Mouse (Mus musculus): Measurements from ENCODE around the gene Gpd1l. TPM values are rescaled to one million over a fixed set of nuclear protein-coding genes. Genes with fewer than 3 reads are reported as not detected.

Gpd1l gene
- polyA plus RNA-seq, 1 experiment: 3.2 TPM

DNA sequence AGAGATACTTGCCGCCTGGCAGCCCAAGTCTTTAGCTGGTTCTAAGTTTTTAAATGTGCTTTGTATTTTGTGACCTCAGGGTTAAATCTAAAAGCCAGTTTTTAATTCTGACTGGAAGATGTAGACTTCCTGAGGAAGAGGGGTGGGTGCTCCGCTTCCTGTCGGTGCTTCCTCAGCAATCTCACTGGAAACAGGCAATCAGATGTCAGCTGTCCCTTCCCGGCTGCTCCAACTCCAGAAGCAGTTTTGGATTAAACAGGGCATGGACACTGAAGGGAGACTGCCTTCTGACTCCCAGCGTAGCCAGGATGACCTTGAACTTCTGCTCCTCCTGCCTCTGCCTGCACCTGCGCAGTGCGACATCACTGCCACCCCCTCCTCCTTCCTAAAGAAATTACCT lies 26.3 kb downstream of the Gpd1l start:
- H3K4me1 ChIP-seq (ENCODE audit: control insufficient read depth, insufficient read depth, low read length): no peaks in the 10 kb centered on the region
- TF ChIP-seq CTCF (IDR thresholded peaks at IDR 0.05; ENCODE audit: control insufficient read depth, insufficient read depth, insufficient replicate concordance, low read depth, low read length) (no peak), POLR2A (IDR thresholded peaks at IDR 0.05; ENCODE audit: control insufficient read depth, low read depth, low read length) (no peak)
- no peak overlapping the region for H3K27ac ChIP-seq (ENCODE audit: control insufficient read depth, insufficient read depth, low read depth, low read length)
- H3K36me3 ChIP-seq (ENCODE audit: control insufficient read depth, insufficient read depth, low read length): no peaks in the 10 kb centered on the region
- H3K27me3 ChIP-seq (ENCODE audit: control insufficient read depth, insufficient read depth, low read length): no peaks in the 10 kb centered on the region
- no peak overlapping the region for H3K4me3 ChIP-seq (ENCODE audit: control insufficient read depth, low read depth, low read length)

DNA sequence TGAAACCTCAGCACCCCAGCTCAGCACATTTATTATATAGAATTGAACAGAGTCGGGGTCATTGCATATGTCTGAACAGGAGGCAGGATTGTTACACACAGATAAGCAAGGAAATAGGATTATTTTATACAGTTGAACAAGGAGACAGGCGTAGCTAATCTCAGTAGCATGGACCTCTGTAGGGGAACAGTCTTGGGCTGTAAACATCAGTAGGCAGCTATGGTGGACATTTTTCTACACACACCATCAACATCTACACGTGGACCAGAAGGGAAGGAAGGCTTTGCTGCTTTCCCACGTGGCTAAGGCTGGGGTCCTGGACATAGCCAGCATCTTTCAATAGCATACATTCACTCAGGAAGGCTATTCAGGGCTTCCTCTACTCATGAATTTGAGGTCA lies 37.9 kb downstream of the Gpd1l start:
- Histone ChIP-seq H3K27me3 (ENCODE audit: control insufficient read depth, insufficient read depth, low read length) (no peaks in the 10 kb centered on the region), H3K36me3 (ENCODE audit: control insufficient read depth, insufficient read depth, low read length) (no peaks in the 10 kb centered on the region), H3K4me1 (ENCODE audit: control insufficient read depth, insufficient read depth, low read length) (peaks cover 7% of the 10 kb centered on the region), H3K4me3 (ENCODE audit: control insufficient read depth, low read depth, low read length) (no peak overlapping the region), H3K27ac (ENCODE audit: control insufficient read depth, insufficient read depth, low read depth, low read length) (no peak overlapping the region)
- TF ChIP-seq POLR2A (IDR thresholded peaks at IDR 0.05; ENCODE audit: control insufficient read depth, low read depth, low read length): no peak
- TF ChIP-seq CTCF (IDR thresholded peaks at IDR 0.05; ENCODE audit: control insufficient read depth, insufficient read depth, insufficient replicate concordance, low read depth, low read length): no peak

DNA sequence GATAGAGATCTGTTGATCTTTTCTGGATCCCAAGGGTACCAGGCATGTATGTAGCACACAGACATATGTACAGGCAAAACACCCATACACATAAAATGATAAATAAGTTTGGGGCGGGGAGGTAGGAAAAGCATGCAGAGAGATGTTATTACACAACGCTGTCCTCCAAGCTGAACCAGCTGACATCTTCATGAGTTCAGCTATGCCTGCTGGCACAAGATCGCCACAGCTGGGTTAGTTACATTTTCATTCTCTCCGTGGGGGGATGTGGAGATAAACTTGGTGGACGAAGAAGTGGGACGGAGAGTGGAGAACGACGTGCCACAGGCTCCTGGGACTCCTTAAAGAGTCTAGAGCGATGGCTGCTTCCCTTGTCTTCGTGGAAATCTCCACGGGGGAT lies 40.8 kb downstream of the Gpd1l start:
- H3K4me3 ChIP-seq (ENCODE audit: control insufficient read depth, low read depth, low read length): no peak overlapping the region
- TF ChIP-seq CTCF (IDR thresholded peaks at IDR 0.05; ENCODE audit: control insufficient read depth, insufficient read depth, insufficient replicate concordance, low read depth, low read length) (no peak), POLR2A (IDR thresholded peaks at IDR 0.05; ENCODE audit: control insufficient read depth, low read depth, low read length) (no peak)
- H3K4me1 ChIP-seq (ENCODE audit: control insufficient read depth, insufficient read depth, low read length): peaks cover 7% of the 10 kb centered on the region
- H3K36me3 ChIP-seq (ENCODE audit: control insufficient read depth, insufficient read depth, low read length): no peaks in the 10 kb centered on the region
- H3K27me3 ChIP-seq (ENCODE audit: control insufficient read depth, insufficient read depth, low read length): no peaks in the 10 kb centered on the region
- no peak overlapping the region for H3K27ac ChIP-seq (ENCODE audit: control insufficient read depth, insufficient read depth, low read depth, low read length)

DNA sequence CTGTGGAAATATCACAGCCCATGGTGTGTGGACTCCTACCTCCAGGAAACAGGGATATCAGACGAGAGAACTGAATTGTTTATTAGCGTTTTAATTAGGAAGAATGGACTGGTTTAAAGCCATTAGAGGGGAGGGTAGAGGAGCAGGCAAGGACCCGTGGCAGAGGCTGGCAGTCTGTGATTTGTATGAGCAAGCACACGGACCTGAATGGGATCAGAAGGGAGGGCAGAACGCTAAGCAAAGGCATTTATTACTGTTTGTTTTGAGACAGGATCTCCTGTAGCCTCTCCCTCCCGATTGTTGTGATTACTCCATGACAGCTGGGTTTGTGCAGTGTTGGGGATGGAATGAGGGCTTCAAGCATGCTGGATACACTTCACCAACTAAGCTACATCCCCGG lies 43.4 kb downstream of the Gpd1l start:
- Histone ChIP-seq H3K4me3 (ENCODE audit: control insufficient read depth, low read depth, low read length) (no peak overlapping the region), H3K36me3 (ENCODE audit: control insufficient read depth, insufficient read depth, low read length) (no peaks in the 10 kb centered on the region), H3K27me3 (ENCODE audit: control insufficient read depth, insufficient read depth, low read length) (no peaks in the 10 kb centered on the region), H3K27ac (ENCODE audit: control insufficient read depth, insufficient read depth, low read depth, low read length) (no peak overlapping the region), H3K4me1 (ENCODE audit: control insufficient read depth, insufficient read depth, low read length) (peaks cover 7% of the 10 kb centered on the region)
- TF ChIP-seq CTCF (IDR thresholded peaks at IDR 0.05; ENCODE audit: control insufficient read depth, insufficient read depth, insufficient replicate concordance, low read depth, low read length) (no peak), POLR2A (IDR thresholded peaks at IDR 0.05; ENCODE audit: control insufficient read depth, low read depth, low read length) (no peak)

DNA sequence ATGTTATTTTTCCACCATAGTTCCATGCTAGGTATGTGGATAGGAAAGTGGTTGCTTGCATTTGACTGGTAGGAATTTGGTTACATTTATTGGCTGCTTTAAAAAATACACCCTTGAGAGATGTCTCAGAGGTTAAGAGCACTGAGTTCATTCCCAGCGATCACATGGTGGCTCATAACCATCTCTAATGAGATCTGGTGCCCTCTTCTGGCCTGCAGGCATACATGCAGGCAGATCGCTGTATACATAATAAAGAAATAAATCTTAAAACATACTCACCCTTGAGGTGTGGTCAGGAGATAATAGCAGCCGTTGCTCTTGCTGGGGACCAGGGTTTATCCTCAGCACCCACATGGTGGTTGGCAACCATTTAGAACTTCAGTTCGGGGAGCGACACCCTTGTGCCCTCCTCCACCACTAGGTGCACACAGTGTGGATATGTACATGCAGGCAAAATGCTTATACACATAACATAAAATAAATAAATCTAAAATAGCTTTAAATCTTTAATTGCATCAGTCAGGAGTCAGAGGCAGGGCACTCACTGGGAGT lies 44.9 kb downstream of the Gpd1l start:
- TF ChIP-seq POLR2A (IDR thresholded peaks at IDR 0.05; ENCODE audit: control insufficient read depth, low read depth, low read length): no peak
- no peak for TF ChIP-seq CTCF (IDR thresholded peaks at IDR 0.05; ENCODE audit: control insufficient read depth, insufficient read depth, insufficient replicate concordance, low read depth, low read length)
- Histone ChIP-seq H3K27ac (ENCODE audit: control insufficient read depth, insufficient read depth, low read depth, low read length) (no peak overlapping the region), H3K4me1 (ENCODE audit: control insufficient read depth, insufficient read depth, low read length) (peaks cover 7% of the 10 kb centered on the region), H3K36me3 (ENCODE audit: control insufficient read depth, insufficient read depth, low read length) (no peaks in the 10 kb centered on the region), H3K4me3 (ENCODE audit: control insufficient read depth, low read depth, low read length) (no peak overlapping the region), H3K27me3 (ENCODE audit: control insufficient read depth, insufficient read depth, low read length) (no peaks in the 10 kb centered on the region)

DNA sequence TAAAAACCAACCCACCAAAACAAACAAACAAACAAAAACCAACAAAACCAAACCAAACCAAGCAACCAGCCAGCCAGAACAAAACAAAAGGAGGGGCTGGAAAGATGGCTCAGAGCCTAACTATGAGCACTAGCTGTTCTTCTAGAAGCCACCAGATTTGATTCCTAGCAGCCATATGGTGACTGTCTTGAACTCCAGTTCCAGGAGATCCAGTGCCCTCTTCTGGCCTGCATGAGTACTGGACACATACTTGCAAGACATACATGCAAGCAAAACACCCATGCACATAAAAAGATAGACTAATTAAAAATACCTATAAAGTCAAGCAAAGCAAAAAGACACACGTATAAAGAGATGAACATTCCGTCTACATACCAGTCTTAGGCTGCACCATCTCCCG lies 46.1 kb downstream of the Gpd1l start:
- Histone ChIP-seq H3K27me3 (ENCODE audit: control insufficient read depth, insufficient read depth, low read length) (no peaks in the 10 kb centered on the region), H3K4me3 (ENCODE audit: control insufficient read depth, low read depth, low read length) (no peak overlapping the region), H3K4me1 (ENCODE audit: control insufficient read depth, insufficient read depth, low read length) (no peaks in the 10 kb centered on the region), H3K27ac (ENCODE audit: control insufficient read depth, insufficient read depth, low read depth, low read length) (no peak overlapping the region), H3K36me3 (ENCODE audit: control insufficient read depth, insufficient read depth, low read length) (no peaks in the 10 kb centered on the region)
- TF ChIP-seq CTCF (IDR thresholded peaks at IDR 0.05; ENCODE audit: control insufficient read depth, insufficient read depth, insufficient replicate concordance, low read depth, low read length) (no peak), POLR2A (IDR thresholded peaks at IDR 0.05; ENCODE audit: control insufficient read depth, low read depth, low read length) (no peak)

DNA sequence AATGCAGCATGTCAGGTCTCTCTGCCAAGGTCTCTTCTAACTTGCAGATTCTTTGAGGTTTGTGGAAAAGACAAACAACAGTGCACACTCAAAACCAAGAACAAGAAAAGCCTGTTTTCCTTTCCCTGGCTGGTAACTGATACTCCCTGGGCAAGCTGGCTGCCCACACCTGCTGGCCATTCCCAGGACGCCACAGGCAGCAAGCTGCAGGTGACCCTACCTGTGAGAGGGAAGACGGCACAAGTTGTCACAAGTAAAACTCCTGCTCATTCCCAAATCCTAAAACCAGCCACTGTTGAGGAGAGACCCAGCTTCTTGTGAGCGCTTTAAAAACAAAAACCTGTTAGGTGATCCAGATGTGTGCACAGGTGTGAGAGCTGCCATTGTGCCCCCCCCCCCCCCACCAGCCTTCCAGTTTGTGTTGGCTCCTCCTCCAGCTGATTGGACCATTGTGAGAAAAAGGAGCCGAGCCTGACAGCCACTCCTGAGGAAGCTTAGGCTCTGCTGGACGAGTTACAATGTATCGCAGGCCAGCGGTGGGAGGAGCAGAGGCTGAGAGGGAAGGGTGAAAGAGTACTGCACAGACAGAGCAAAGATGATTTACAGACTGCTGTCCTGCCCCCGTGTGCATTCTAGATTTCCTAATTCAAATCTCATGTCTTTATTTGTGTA lies 47.7 kb downstream of the Gpd1l start:
- no peak overlapping the region for H3K27ac ChIP-seq (ENCODE audit: control insufficient read depth, insufficient read depth, low read depth, low read length)
- no peak overlapping the region for H3K4me3 ChIP-seq (ENCODE audit: control insufficient read depth, low read depth, low read length)

More for the DNA sequence above, 47.7 kb downstream of the Gpd1l start:
- Histone ChIP-seq H3K27me3 (ENCODE audit: control insufficient read depth, insufficient read depth, low read length) (no peaks in the 10 kb centered on the region), H3K4me1 (ENCODE audit: control insufficient read depth, insufficient read depth, low read length) (no peaks in the 10 kb centered on the region), H3K36me3 (ENCODE audit: control insufficient read depth, insufficient read depth, low read length) (no peaks in the 10 kb centered on the region)
- TF ChIP-seq POLR2A (IDR thresholded peaks at IDR 0.05; ENCODE audit: control insufficient read depth, low read depth, low read length): no peak
- TF ChIP-seq CTCF (IDR thresholded peaks at IDR 0.05; ENCODE audit: control insufficient read depth, insufficient read depth, insufficient replicate concordance, low read depth, low read length): no peak
